In genomic region chr10:80020191-80020590, GRCm38 (mm10) we compare ENCODE assay signal across 9 mouse cellular contexts. TPM values are rescaled to one million over a fixed set of nuclear protein-coding genes. Genes with fewer than 3 reads are reported as not detected.
DNase-seq lines count a peak whose midpoint lies in the region; ATAC-seq and TF ChIP-seq lines count a peak whose summit lies in the region.
"Had no signal": no experiment of that assay in that cellular context is flagged by ENCODE, and none has a peak within 500 bp of the region (broad histone marks: within the 10 kb centered on the region; RNA-seq: fewer than 3 reads in every experiment).

No protein-coding gene starts in this region.

- WGBS in forebrain, embryonic 12.5 days = 16% methylated on average over 11 of the region's 11 CpGs
- 19% methylated on average over 11 of the region's 11 CpGs for WGBS in forebrain, embryonic 15.5 days
- WGBS in kidney, embryonic 16.5 days = 39% methylated on average over 11 of the region's 11 CpGs
- WGBS in intestine, embryonic 16.5 days = 48% methylated on average over 11 of the region's 11 CpGs

- no peaks in the 10 kb centered on the region for H3K9me3 ChIP-seq in forebrain, embryonic 12.5 days
- no peaks in the 10 kb centered on the region for H3K9me3 ChIP-seq in forebrain, embryonic 15.5 days
- no peaks in the 10 kb centered on the region for H3K9me3 ChIP-seq in kidney, embryonic 16.5 days (ENCODE audit: low read length)
- no peaks in the 10 kb centered on the region for H3K9me3 ChIP-seq in E14TG2a.4 (ENCODE audit: low read length)
- H3K9me3 ChIP-seq in intestine, embryonic 16.5 days (ENCODE audit: control insufficient read depth, low read length) = no peaks in the 10 kb centered on the region

- H3K27me3 ChIP-seq in forebrain, embryonic 12.5 days = peaks cover 49% of the 10 kb centered on the region
- peaks cover 35% of the 10 kb centered on the region; the same call in 1 of the 2 replicates for H3K27me3 ChIP-seq in forebrain, embryonic 15.5 days
- peaks cover 9% of the 10 kb centered on the region; the same call in 1 of the 2 replicates for H3K27me3 ChIP-seq in kidney, embryonic 16.5 days (ENCODE audit: insufficient read depth, low read length)
- peaks cover 7% of the 10 kb centered on the region for H3K27me3 ChIP-seq in E14TG2a.4 (ENCODE audit: insufficient read depth, low read length)
- H3K27me3 ChIP-seq in intestine, embryonic 16.5 days (replicated peaks; ENCODE audit: control insufficient read depth, insufficient read depth, low read length) = no peaks in the 10 kb centered on the region

- H3K27ac ChIP-seq in forebrain, embryonic 12.5 days = no peak overlapping the region
- no peak overlapping the region for H3K27ac ChIP-seq in forebrain, embryonic 15.5 days (replicated peaks)
- H3K27ac ChIP-seq in kidney, embryonic 16.5 days (ENCODE audit: low read length) = peak overlapping the region; percentile 71; the same call in 1 of the 2 replicates
- no peak overlapping the region for H3K27ac ChIP-seq in intestine, embryonic 16.5 days (ENCODE audit: low read length)

- H3K36me3 ChIP-seq in forebrain, embryonic 12.5 days (replicated peaks) = no peaks in the 10 kb centered on the region
- no peaks in the 10 kb centered on the region for H3K36me3 ChIP-seq in forebrain, embryonic 15.5 days
- H3K36me3 ChIP-seq in kidney, embryonic 16.5 days (ENCODE audit: insufficient read depth, low read length) = no peaks in the 10 kb centered on the region
- peaks cover 16% of the 10 kb centered on the region for H3K36me3 ChIP-seq in E14TG2a.4 (ENCODE audit: insufficient read depth, low read length)
- H3K36me3 ChIP-seq in intestine, embryonic 16.5 days (ENCODE audit: control insufficient read depth, insufficient read depth, low read length) = no peaks in the 10 kb centered on the region

- H3K4me2 ChIP-seq in forebrain, embryonic 12.5 days = peak overlapping the region; percentile 38
- no peak overlapping the region for H3K4me2 ChIP-seq in forebrain, embryonic 15.5 days (replicated peaks)
- H3K4me2 ChIP-seq in kidney, embryonic 16.5 days (replicated peaks; ENCODE audit: low read depth, low read length) = peak overlapping the region; percentile 49
- peak overlapping the region; percentile 46 for H3K4me2 ChIP-seq in intestine, embryonic 16.5 days (ENCODE audit: low read depth, low read length)

- H3K4me1 ChIP-seq in forebrain, embryonic 12.5 days = peaks cover 16% of the 10 kb centered on the region; the same call in 1 of the 2 replicates
- no peaks in the 10 kb centered on the region for H3K4me1 ChIP-seq in forebrain, embryonic 15.5 days
- H3K4me1 ChIP-seq in kidney, embryonic 16.5 days (ENCODE audit: insufficient read depth, low read length) = peaks cover 16% of the 10 kb centered on the region
- H3K4me1 ChIP-seq in E14TG2a.4 (replicated peaks; ENCODE audit: low read depth, low read length) = peaks cover 96% of the 10 kb centered on the region
- peaks cover 17% of the 10 kb centered on the region for H3K4me1 ChIP-seq in intestine, embryonic 16.5 days (ENCODE audit: control insufficient read depth, insufficient read depth, low read length)

- ATAC-seq in forebrain, embryonic 12.5 days (ENCODE audit: low FRiP score) = no peak
- no peak for ATAC-seq in forebrain, embryonic 15.5 days (replicated peaks)
- ATAC-seq in kidney, embryonic 16.5 days (ENCODE audit: low FRiP score, low TSS enrichment) = no peak
- no peak for ATAC-seq in intestine, embryonic 16.5 days

- no peak for DNase-seq in kidney, postnatal 4 days
- DNase-seq in urinary bladder, postnatal 14 days (ENCODE audit: low spot score) = no peak
- no peak for DNase-seq in spleen, postnatal 14 days (ENCODE audit: low spot score in 2 of 2)
- DNase-seq: lung, postnatal 4 days had no signal

- H3K4me3 ChIP-seq in forebrain, embryonic 12.5 days (replicated peaks) = 0 out of 2 replicates have a peak overlapping the region, but pooled peaks have one; percentile 16
- no peak overlapping the region for H3K4me3 ChIP-seq in forebrain, embryonic 15.5 days
- peak overlapping the region; percentile 41 for H3K4me3 ChIP-seq in kidney, embryonic 16.5 days (ENCODE audit: low read length)
- H3K4me3 ChIP-seq in E14TG2a.4 (replicated peaks; ENCODE audit: low read length) = peak overlapping the region; percentile 72
- peak overlapping the region; percentile 24 for H3K4me3 ChIP-seq in intestine, embryonic 16.5 days (ENCODE audit: low read length)

- peak overlapping the region; percentile 36; the same call in 1 of the 2 replicates for H3K9ac ChIP-seq in forebrain, embryonic 12.5 days
- H3K9ac ChIP-seq in forebrain, embryonic 15.5 days (replicated peaks) = no peak overlapping the region
- peak overlapping the region; percentile 48 for H3K9ac ChIP-seq in kidney, embryonic 16.5 days (replicated peaks; ENCODE audit: low read length)
- H3K9ac ChIP-seq in intestine, embryonic 16.5 days (ENCODE audit: low read depth, low read length) = peak overlapping the region; percentile 63

- no peak for TF ChIP-seq CTCF in E14TG2a.4 (conservative IDR thresholded peaks at IDR 0.05; ENCODE audit: low read length)

RNA-seq across cellular contexts. Expression of gene Arhgap45, which starts 3.7 kb away (rescaled TPM):
- 3.4 and 3.6 TPM in 2 replicates for polyA plus RNA-seq in forebrain, embryonic 12.5 days (2016; fragmentation: Nextera tagmentation; extraction: Ambion mirVana)
- 1.3 TPM in 2 replicates for polyA plus RNA-seq in forebrain, embryonic 15.5 days (2015; fragmentation: Nextera tagmentation; extraction: Ambion mirVana)
- 10.5 and 11.3 TPM in 2 replicates for polyA plus RNA-seq in kidney, embryonic 16.5 days (2015; fragmentation: Nextera tagmentation; extraction: Ambion mirVana)
- 6.0 and 7.3 TPM in 2 replicates for polyA plus RNA-seq in intestine, embryonic 16.5 days (2015; fragmentation: Nextera tagmentation; extraction: Ambion mirVana)

RNA-seq across cellular contexts. Expression of gene Polr2e, which starts 19.4 kb away (rescaled TPM):
- 183 and 184 TPM in 2 replicates for polyA plus RNA-seq in forebrain, embryonic 12.5 days (2016; fragmentation: Nextera tagmentation; extraction: Ambion mirVana)
- polyA plus RNA-seq in forebrain, embryonic 15.5 days (2015; fragmentation: Nextera tagmentation; extraction: Ambion mirVana) = 179 and 186 TPM in 2 replicates
- polyA plus RNA-seq in kidney, embryonic 16.5 days (2015; fragmentation: Nextera tagmentation; extraction: Ambion mirVana) = 242 and 248 TPM in 2 replicates
- 190 and 212 TPM in 2 replicates for polyA plus RNA-seq in intestine, embryonic 16.5 days (2015; fragmentation: Nextera tagmentation; extraction: Ambion mirVana)

RNA-seq across cellular contexts. Expression of gene Abca7, which starts 23.9 kb away (rescaled TPM):
- polyA plus RNA-seq in forebrain, embryonic 12.5 days (2016; fragmentation: Nextera tagmentation; extraction: Ambion mirVana) = 5.8 and 5.9 TPM in 2 replicates
- 3.7 and 4.1 TPM in 2 replicates for polyA plus RNA-seq in forebrain, embryonic 15.5 days (2015; fragmentation: Nextera tagmentation; extraction: Ambion mirVana)
- polyA plus RNA-seq in kidney, embryonic 16.5 days (2015; fragmentation: Nextera tagmentation; extraction: Ambion mirVana) = 4.2 and 4.4 TPM in 2 replicates
- polyA plus RNA-seq in intestine, embryonic 16.5 days (2015; fragmentation: Nextera tagmentation; extraction: Ambion mirVana) = 3.3 and 3.4 TPM in 2 replicates

RNA-seq across cellular contexts. Expression of gene Gpx4, which starts 26.8 kb away (rescaled TPM):
- polyA plus RNA-seq in forebrain, embryonic 12.5 days (2016; fragmentation: Nextera tagmentation; extraction: Ambion mirVana) = 434 and 458 TPM in 2 replicates
- polyA plus RNA-seq in forebrain, embryonic 15.5 days (2015; fragmentation: Nextera tagmentation; extraction: Ambion mirVana) = 472 and 476 TPM in 2 replicates
- polyA plus RNA-seq in kidney, embryonic 16.5 days (2015; fragmentation: Nextera tagmentation; extraction: Ambion mirVana) = 617 and 706 TPM in 2 replicates
- polyA plus RNA-seq in intestine, embryonic 16.5 days (2015; fragmentation: Nextera tagmentation; extraction: Ambion mirVana) = 942 and 972 TPM in 2 replicates

RNA-seq across cellular contexts. Expression of gene Cnn2, which starts 31.8 kb away (rescaled TPM):
- 85.5 and 115 TPM in 2 replicates for polyA plus RNA-seq in forebrain, embryonic 12.5 days (2016; fragmentation: Nextera tagmentation; extraction: Ambion mirVana)
- 26.7 and 29.1 TPM in 2 replicates for polyA plus RNA-seq in forebrain, embryonic 15.5 days (2015; fragmentation: Nextera tagmentation; extraction: Ambion mirVana)
- polyA plus RNA-seq in kidney, embryonic 16.5 days (2015; fragmentation: Nextera tagmentation; extraction: Ambion mirVana) = 309 and 332 TPM in 2 replicates
- polyA plus RNA-seq in intestine, embryonic 16.5 days (2015; fragmentation: Nextera tagmentation; extraction: Ambion mirVana) = 226 and 245 TPM in 2 replicates
